Mouse (Mus musculus) macrophage (primary cell): ENCODE data around the gene Olfr644. TPM values are rescaled to one million over a fixed set of nuclear protein-coding genes. Genes with fewer than 3 reads are reported as not detected.

ENCODE experiments used
- polyA plus RNA-seq: library from polyadenylated mRNA; stranded (reverse); fragments of 250-400 nt; gene quantifications from 3 replicates; pipeline ENCODE4 v1.2.4, GENCODE M21; 2018; ENCODE audit warnings: inconsistent platforms

Gene Olfr644
- polyA plus RNA-seq, 1 experiment from 2014 or later, result not detected

Other genes starting within 250 kb of the Olfr644 start
- gene Hbb-bs, start 243.8 kb downstream of the Olfr644 start, polyA plus RNA-seq, result not detected in 3 replicates
- gene Hbb-bh2, start 231.3 kb downstream of the Olfr644 start, polyA plus RNA-seq, result not detected in 3 replicates
- gene Hbb-bh1, start 228.7 kb downstream of the Olfr644 start, polyA plus RNA-seq, result not detected in 3 replicates
- gene Hbb-y, start 218.7 kb downstream of the Olfr644 start, polyA plus RNA-seq, result not detected in 3 replicates
- gene Olfr66, start 185.6 kb downstream of the Olfr644 start, polyA plus RNA-seq, result not detected in 3 replicates
- gene Olfr64, start 177.4 kb downstream of the Olfr644 start, polyA plus RNA-seq, result not detected in 3 replicates
- not detected in 3 replicates for gene Olfr65, start 168.4 kb downstream of the Olfr644 start, polyA plus RNA-seq
- not detected in 3 replicates for gene Olfr631, start 143.0 kb downstream of the Olfr644 start, polyA plus RNA-seq
- gene Olfr632, start 137.5 kb downstream of the Olfr644 start, polyA plus RNA-seq, result not detected in 3 replicates
- gene Olfr633, start 127.4 kb downstream of the Olfr644 start, polyA plus RNA-seq, result not detected in 3 replicates
- gene Olfr635, start 100.7 kb downstream of the Olfr644 start, polyA plus RNA-seq, result not detected in 3 replicates
- gene Olfr638, start 73.1 kb downstream of the Olfr644 start, polyA plus RNA-seq, result not detected in 3 replicates
- not detected in 3 replicates for gene Olfr639, start 54.6 kb downstream of the Olfr644 start, polyA plus RNA-seq
- gene Olfr640, start 46.3 kb downstream of the Olfr644 start, polyA plus RNA-seq, result not detected in 3 replicates
- gene Olfr641, start 36.4 kb downstream of the Olfr644 start, polyA plus RNA-seq, result not detected in 3 replicates
- gene Olfr642, start 19.2 kb downstream of the Olfr644 start, polyA plus RNA-seq, result not detected in 3 replicates
- gene 4930516K23Rik, start 10.4 kb downstream of the Olfr644 start, polyA plus RNA-seq, result not detected in 3 replicates
- not detected in 3 replicates for gene Olfr645, start 13.6 kb upstream of the Olfr644 start, polyA plus RNA-seq
- not detected in 3 replicates for gene Olfr646, start 33.0 kb upstream of the Olfr644 start, polyA plus RNA-seq
- gene Ubqln5, start 58.0 kb upstream of the Olfr644 start, polyA plus RNA-seq, result not detected in 3 replicates
- gene Olfr643, start 65.5 kb upstream of the Olfr644 start, polyA plus RNA-seq, result not detected in 3 replicates
- not detected in 3 replicates for gene Ubqln3, start 71.4 kb upstream of the Olfr644 start, polyA plus RNA-seq
- not detected in 3 replicates for gene Ubqlnl, start 78.7 kb upstream of the Olfr644 start, polyA plus RNA-seq
- gene Olfm5, start 93.0 kb upstream of the Olfr644 start, polyA plus RNA-seq, result not detected in 3 replicates
- gene Olfr648, start 111.5 kb upstream of the Olfr644 start, polyA plus RNA-seq, result not detected in 3 replicates
- not detected in 3 replicates for gene Olfr649, start 124.1 kb upstream of the Olfr644 start, polyA plus RNA-seq
- gene Trim6, start 146.9 kb upstream of the Olfr644 start, polyA plus RNA-seq, result 0.53 to 1.6 TPM (median 0.83 TPM) in 3 replicates
- gene Trim34a, start 172.6 kb upstream of the Olfr644 start, polyA plus RNA-seq, result 27.8 to 59.6 TPM (median 35.2 TPM) in 3 replicates
- 5.0 to 12.6 TPM (median 9.5 TPM) in 3 replicates for gene Trim5, start 216.2 kb upstream of the Olfr644 start, polyA plus RNA-seq
- gene Trim12a, start 243.6 kb upstream of the Olfr644 start, polyA plus RNA-seq, result 29.2 to 58.7 TPM (median 53.4 TPM) in 3 replicates